Mouse (Mus musculus): ENCODE results near the gene Zfp605.

DNA sequence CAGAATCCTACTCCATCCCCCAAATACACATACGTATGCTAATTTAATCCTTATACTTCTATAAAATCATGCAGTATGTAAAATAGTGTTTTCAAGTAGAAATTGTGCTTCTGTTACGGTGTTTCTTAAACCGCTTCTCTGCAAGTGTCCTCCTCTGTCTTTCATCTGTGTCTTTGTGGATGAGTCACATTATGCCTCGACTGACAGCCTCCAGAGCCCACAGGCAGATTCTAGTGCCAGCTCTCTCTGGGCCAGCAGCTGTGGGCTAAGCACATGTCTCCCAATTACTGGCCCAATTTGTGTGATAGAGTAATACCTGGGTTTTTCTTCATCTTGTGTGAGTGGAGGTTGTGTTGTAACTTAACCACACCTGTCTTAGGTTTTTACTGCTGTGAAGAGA is 59.5 kb downstream of the Zfp605 start:
- TF ChIP-seq CTCF (IDR thresholded peaks at IDR 0.05; ENCODE audit: borderline replicate concordance, control insufficient read depth, extremely low read depth, insufficient read depth, low read length, poor library complexity) = no peak
- no peak for TF ChIP-seq POLR2A (IDR thresholded peaks at IDR 0.05; ENCODE audit: control insufficient read depth, extremely low read depth, insufficient read depth, low read length, poor library complexity)
